Mouse (Mus musculus) intestine, embryonic 15.5 days (tissue): ENCODE data around the gene Oosp2. TPM values are rescaled to one million over a fixed set of nuclear protein-coding genes. Genes with fewer than 3 reads are reported as not detected.

Experiments used
- ATAC-seq: fragments of 200-750 bp; cut with Nextera tagmentation; 2 replicates; pipeline ENCODE4 v1.8.0; 2017; ENCODE audit warnings: moderate TSS enrichment, moderate library complexity
- H3K27ac ChIP-seq: fragments of 300-500 bp; sonication (generic); 2 replicates; pipeline ENCODE4 v1.5.1; 2015; ENCODE audit warnings: mild to moderate bottlenecking, inconsistent platforms
- H3K27me3 ChIP-seq: fragments of 300-500 bp; sonication (generic); replicated peaks from 2 replicates; pipeline ENCODE4 v1.6.1; 2015; ENCODE audit warnings: inconsistent platforms
- H3K36me3 ChIP-seq: fragments of 300-500 bp; sonication (generic); 2 replicates; pipeline ENCODE4 v1.6.1; 2015; ENCODE audit warnings: inconsistent platforms
- H3K4me1 ChIP-seq: fragments of 300-500 bp; sonication (generic); replicated peaks from 2 replicates; pipeline ENCODE4 v1.6.1; 2015; ENCODE audit warnings: inconsistent platforms
- H3K4me2 ChIP-seq: fragments of 300-500 bp; sonication (generic); replicated peaks from 2 replicates; pipeline ENCODE4 v1.6.1; 2015; ENCODE audit warnings: mild to moderate bottlenecking, inconsistent platforms
- H3K4me3 ChIP-seq: fragments of 300-500 bp; sonication (generic); replicated peaks from 2 replicates; pipeline ENCODE4 v1.5.1; 2015; ENCODE audit warnings: inconsistent platforms
- H3K9ac ChIP-seq: fragments of 300-500 bp; sonication (generic); 2 replicates; pipeline ENCODE4 v1.6.1; 2015; ENCODE audit warnings: inconsistent platforms
- H3K9me3 ChIP-seq: fragments of 300-500 bp; sonication (generic); 2 replicates; pipeline ENCODE4 v1.6.1; 2016; ENCODE audit warnings: inconsistent platforms
- WGBS: fragments of 180-500 bp; shearing (Covaris S2); methylation state at CpG from one replicate; pipeline ENCODE4 v1.1.7; 2015; 5-methylcytosine and 5-hydroxymethylcytosine counted together
- polyA plus RNA-seq: library from polyadenylated mRNA; unstranded; fragments of >200 nt; fragmentation: Nextera tagmentation; extraction: Ambion mirVana; gene quantifications from 2 replicates; pipeline ENCODE4 v1.2.1, GENCODE M21; 2015

The Oosp2 gene
- polyA plus RNA-seq, 1 experiment from 2014 or later = not detected

GRCm38 (mm10) chr19:11633732-11634131, 26.6 kb downstream of the Oosp2 start:
- no peaks in the 10 kb centered on the region for H3K36me3 ChIP-seq
- H3K27ac ChIP-seq = no peak overlapping the region
- 84% methylated on average over 1 of the region's 1 CpGs for WGBS
- no peak overlapping the region for H3K9ac ChIP-seq
- no peaks in the 10 kb centered on the region for H3K27me3 ChIP-seq
- H3K4me3 ChIP-seq = no peak overlapping the region
- no peak for ATAC-seq
- H3K4me2 ChIP-seq = no peak overlapping the region
- H3K4me1 ChIP-seq = no peaks in the 10 kb centered on the region
- H3K9me3 ChIP-seq = no peaks in the 10 kb centered on the region

- ATAC-seq = no peak
These were observed 35.1 kb downstream of the Oosp2 start for GRCm38 (mm10) chr19:11625231-11625630.

GRCm38 (mm10) chr19:11624800-11625199, 35.6 kb downstream of the Oosp2 start:
- H3K9me3 ChIP-seq = no peaks in the 10 kb centered on the region
- no peak overlapping the region for H3K4me3 ChIP-seq
- H3K27me3 ChIP-seq = no peaks in the 10 kb centered on the region
- no peak overlapping the region for H3K9ac ChIP-seq
- H3K4me1 ChIP-seq = no peaks in the 10 kb centered on the region
- H3K36me3 ChIP-seq = no peaks in the 10 kb centered on the region
- ATAC-seq = no peak
- H3K4me2 ChIP-seq = no peak overlapping the region
- H3K27ac ChIP-seq = no peak overlapping the region

More at GRCm38 (mm10) chr19:11625231-11625630, 35.1 kb downstream of the Oosp2 start:
- Histone ChIP-seq H3K9ac (no peak overlapping the region), H3K36me3 (no peaks in the 10 kb centered on the region), H3K27ac (no peak overlapping the region), H3K4me1 (no peaks in the 10 kb centered on the region), H3K4me2 (no peak overlapping the region), H3K27me3 (no peaks in the 10 kb centered on the region), H3K4me3 (no peak overlapping the region), H3K9me3 (no peaks in the 10 kb centered on the region)
- 51% methylated on average over 5 of the region's 5 CpGs for WGBS

- 81% methylated on average over 2 of the region's 2 CpGs for WGBS
- no peaks in the 10 kb centered on the region for H3K36me3 ChIP-seq
- no peaks in the 10 kb centered on the region for H3K9me3 ChIP-seq
- H3K27me3 ChIP-seq = no peaks in the 10 kb centered on the region
- H3K4me1 ChIP-seq = no peaks in the 10 kb centered on the region
- no peak within 1 kb of the TSS for H3K27ac ChIP-seq
- H3K4me3 ChIP-seq = no peak within 1 kb of the TSS
- H3K4me2 ChIP-seq = no peak within 1 kb of the TSS
- ATAC-seq = no peak
- H3K9ac ChIP-seq = no peak within 1 kb of the TSS
These were observed 36.8 kb downstream of the Oosp2 start, which contains the start of gene Ms4a2 for GRCm38 (mm10) chr19:11623551-11623950. Ms4a2 (minus strand) TSS chr19:11623719.

GRCm38 (mm10) chr19:11617983-11618382, 42.4 kb downstream of the Oosp2 start:
- no peak overlapping the region for H3K9ac ChIP-seq
- ATAC-seq = no peak
- H3K27me3 ChIP-seq = no peaks in the 10 kb centered on the region
- H3K27ac ChIP-seq = no peak overlapping the region
- H3K4me2 ChIP-seq = no peak overlapping the region
- H3K4me1 ChIP-seq = no peaks in the 10 kb centered on the region
- no peak overlapping the region for H3K4me3 ChIP-seq
- no peaks in the 10 kb centered on the region for H3K9me3 ChIP-seq
- H3K36me3 ChIP-seq = no peaks in the 10 kb centered on the region

GRCm38 (mm10) chr19:11614805-11615204, 45.6 kb downstream of the Oosp2 start:
- no peak for ATAC-seq
- no peaks in the 10 kb centered on the region for H3K36me3 ChIP-seq
- no peak overlapping the region for H3K4me3 ChIP-seq
- no peak overlapping the region for H3K27ac ChIP-seq
- H3K4me2 ChIP-seq = no peak overlapping the region
- H3K4me1 ChIP-seq = no peaks in the 10 kb centered on the region
- H3K9me3 ChIP-seq = no peaks in the 10 kb centered on the region
- H3K9ac ChIP-seq = no peak overlapping the region
- 70% methylated on average over 2 of the region's 2 CpGs for WGBS
- no peaks in the 10 kb centered on the region for H3K27me3 ChIP-seq

GRCm38 (mm10) chr19:11613776-11614443, 46.4 kb downstream of the Oosp2 start:
- Histone ChIP-seq H3K4me3 (no peak overlapping the region), H3K27me3 (no peaks in the 10 kb centered on the region), H3K9me3 (no peaks in the 10 kb centered on the region), H3K36me3 (no peaks in the 10 kb centered on the region), H3K4me2 (no peak overlapping the region), H3K4me1 (no peaks in the 10 kb centered on the region), H3K27ac (no peak overlapping the region), H3K9ac (no peak overlapping the region)
- no peak for ATAC-seq
- WGBS = 53% methylated on average over 8 of the region's 8 CpGs

GRCm38 (mm10) chr19:11613084-11613483, 47.3 kb downstream of the Oosp2 start:
- no peak overlapping the region for H3K4me3 ChIP-seq
- H3K36me3 ChIP-seq = no peaks in the 10 kb centered on the region
- no peak for ATAC-seq
- H3K27me3 ChIP-seq = no peaks in the 10 kb centered on the region
- no peak overlapping the region for H3K27ac ChIP-seq
- H3K9me3 ChIP-seq = no peaks in the 10 kb centered on the region
- H3K4me1 ChIP-seq = no peaks in the 10 kb centered on the region
- 89% methylated on average over 1 of the region's 1 CpGs for WGBS
- H3K9ac ChIP-seq = no peak overlapping the region
- no peak overlapping the region for H3K4me2 ChIP-seq

GRCm38 (mm10) chr19:11612293-11612692, 48.1 kb downstream of the Oosp2 start:
- ATAC-seq = no peak
- WGBS = 30% methylated on average over 2 of the region's 2 CpGs
- Histone ChIP-seq H3K4me1 (no peaks in the 10 kb centered on the region), H3K4me3 (no peak overlapping the region), H3K9me3 (no peaks in the 10 kb centered on the region), H3K36me3 (no peaks in the 10 kb centered on the region), H3K4me2 (no peak overlapping the region), H3K9ac (no peak overlapping the region), H3K27ac (no peak overlapping the region), H3K27me3 (no peaks in the 10 kb centered on the region)

GRCm38 (mm10) chr19:11611541-11611945, 48.8 kb downstream of the Oosp2 start:
- H3K36me3 ChIP-seq = no peaks in the 10 kb centered on the region
- H3K4me2 ChIP-seq = no peak overlapping the region
- H3K9ac ChIP-seq = no peak overlapping the region
- ATAC-seq = peak; percentile 66; the same call in 1 of the 2 replicates
- H3K9me3 ChIP-seq = no peaks in the 10 kb centered on the region
- H3K4me3 ChIP-seq = no peak overlapping the region
- no peak overlapping the region for H3K27ac ChIP-seq
- no peaks in the 10 kb centered on the region for H3K4me1 ChIP-seq
- 11% methylated on average over 6 of the region's 6 CpGs for WGBS
- H3K27me3 ChIP-seq = no peaks in the 10 kb centered on the region

GRCm38 (mm10) chr19:11608172-11608571, 52.2 kb downstream of the Oosp2 start:
- no peak overlapping the region for H3K9ac ChIP-seq
- no peaks in the 10 kb centered on the region for H3K36me3 ChIP-seq
- no peak overlapping the region for H3K4me2 ChIP-seq
- no peaks in the 10 kb centered on the region for H3K9me3 ChIP-seq
- H3K27me3 ChIP-seq = no peaks in the 10 kb centered on the region
- 18% methylated on average over 1 of the region's 1 CpGs for WGBS
- H3K4me1 ChIP-seq = no peaks in the 10 kb centered on the region
- no peak overlapping the region for H3K27ac ChIP-seq
- no peak for ATAC-seq
- H3K4me3 ChIP-seq = no peak overlapping the region

- Histone ChIP-seq H3K27me3 (no peaks in the 10 kb centered on the region), H3K9me3 (no peaks in the 10 kb centered on the region), H3K4me3 (no peak within 1 kb of the TSS), H3K27ac (no peak within 1 kb of the TSS), H3K4me2 (no peak within 1 kb of the TSS), H3K9ac (no peak within 1 kb of the TSS), H3K4me1 (no peaks in the 10 kb centered on the region), H3K36me3 (no peaks in the 10 kb centered on the region)
- ATAC-seq = no peak
- 91% methylated on average over 2 of the region's 2 CpGs for WGBS
These were observed 55.8 kb downstream of the Oosp2 start, which contains the start of gene Ms4a6d for GRCm38 (mm10) chr19:11604603-11605002. Ms4a6d (minus strand) TSS chr19:11604849.

GRCm38 (mm10) chr19:11602026-11602425, 58.3 kb downstream of the Oosp2 start:
- H3K27ac ChIP-seq = no peak overlapping the region
- 79% methylated on average over 2 of the region's 2 CpGs for WGBS
- H3K4me3 ChIP-seq = no peak overlapping the region
- no peak; the same call in 1 of the 2 replicates for ATAC-seq
- no peaks in the 10 kb centered on the region for H3K36me3 ChIP-seq
- no peaks in the 10 kb centered on the region for H3K27me3 ChIP-seq
- H3K4me1 ChIP-seq = no peaks in the 10 kb centered on the region
- H3K4me2 ChIP-seq = no peak overlapping the region
- no peaks in the 10 kb centered on the region for H3K9me3 ChIP-seq
- H3K9ac ChIP-seq = no peak overlapping the region
